Mouse (Mus musculus): ENCODE data around the gene Gpr152. TPM values are rescaled to one million over a fixed set of nuclear protein-coding genes. Genes with fewer than 3 reads are reported as not detected.

Gene Gpr152
- polyA plus RNA-seq, 1 experiment from 2014 or later: not detected

DNA sequence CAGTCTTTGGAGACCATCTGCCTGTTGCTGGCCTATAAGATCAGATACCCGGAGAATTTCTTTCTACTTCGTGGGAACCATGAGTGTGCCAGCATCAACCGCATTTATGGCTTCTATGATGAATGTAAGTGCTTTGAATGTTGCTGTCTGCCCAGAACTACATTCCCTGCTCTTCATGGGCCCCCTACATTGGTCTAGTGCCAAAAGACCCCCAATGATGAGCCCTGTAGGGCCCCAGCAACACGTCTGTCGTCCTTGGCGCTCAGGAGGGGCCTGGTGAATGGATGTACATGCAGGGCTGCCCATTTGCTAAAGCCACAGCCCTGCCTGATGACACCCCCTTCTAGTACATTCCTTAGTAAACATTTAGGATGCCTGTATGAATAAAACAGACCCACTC lies 53.5 kb downstream of the Gpr152 start:
- Histone ChIP-seq H3K36me3 (ENCODE audit: insufficient read depth) (peaks cover 47% of the 10 kb centered on the region), H3K4me1 (ENCODE audit: insufficient read depth) (peaks cover 11% of the 10 kb centered on the region), H3K27me3 (ENCODE audit: insufficient read depth, low read length) (no peaks in the 10 kb centered on the region), H3K9me3 (ENCODE audit: low read depth, low read length) (no peaks in the 10 kb centered on the region), H3K4me3 (ENCODE audit: low read depth, low read length) (peak overlapping the region; percentile 96), H3K9ac (peak overlapping the region; percentile 95), H3K4me2 (peak overlapping the region; percentile 98), H3K27ac (ENCODE audit: low read depth) (peak overlapping the region; percentile 90; the same call in 1 of the 2 replicates)
- DNase-seq (peak; percentile 8), ATAC-seq (ENCODE audit: insufficient read depth) (no peak)
- no peak for TF ChIP-seq CTCF (IDR thresholded peaks at IDR 0.05; ENCODE audit: low read depth)
- WGBS: 42% methylated on average over 6 of the region's 6 CpGs

DNA sequence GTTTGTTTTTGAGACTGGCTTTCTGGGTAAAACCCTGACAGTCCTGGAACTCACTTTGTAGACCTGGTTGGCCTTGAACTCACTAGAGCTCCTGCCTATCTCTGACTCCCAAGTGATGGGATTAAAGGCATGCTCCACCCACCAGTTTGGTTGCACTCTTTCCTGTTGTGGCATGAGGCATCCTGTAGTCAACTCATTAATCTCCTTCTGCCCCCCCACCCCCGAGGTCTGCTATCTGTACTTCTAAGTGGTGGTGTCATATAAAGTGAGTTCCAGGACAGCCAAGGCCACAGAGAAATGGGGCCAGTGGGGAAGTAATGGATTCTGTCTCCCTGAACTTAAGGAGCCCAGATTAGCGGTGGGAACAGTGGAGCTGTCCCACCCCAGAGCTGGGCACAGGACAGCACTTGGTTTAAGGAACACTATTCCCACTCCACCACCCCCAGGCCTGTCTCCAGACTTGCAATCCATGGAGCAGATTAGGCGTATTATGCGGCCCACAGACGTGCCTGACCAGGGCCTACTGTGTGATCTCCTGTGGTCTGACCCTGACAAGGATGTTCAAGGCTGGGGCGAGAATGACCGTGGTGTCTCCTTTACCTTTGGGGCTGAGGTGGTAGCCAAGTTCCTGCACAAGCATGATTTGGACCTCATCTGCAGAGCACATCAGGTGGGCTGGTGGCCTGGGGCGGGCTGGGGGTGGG lies 54.6 kb downstream of the Gpr152 start:
- ATAC-seq (ENCODE audit: insufficient read depth) (no peak), DNase-seq (no peak)
- Histone ChIP-seq H3K27ac (ENCODE audit: low read depth) (no peak overlapping the region), H3K9ac (no peak overlapping the region), H3K4me3 (ENCODE audit: low read depth, low read length) (no peak overlapping the region), H3K9me3 (ENCODE audit: low read depth, low read length) (no peaks in the 10 kb centered on the region), H3K4me2 (peak overlapping the region; percentile 98; the same call in 1 of the 2 replicates), H3K27me3 (ENCODE audit: insufficient read depth, low read length) (no peaks in the 10 kb centered on the region), H3K4me1 (ENCODE audit: insufficient read depth) (peaks cover 11% of the 10 kb centered on the region), H3K36me3 (ENCODE audit: insufficient read depth) (peaks cover 56% of the 10 kb centered on the region)
- WGBS: 79% methylated on average over 8 of the region's 8 CpGs
- TF ChIP-seq CTCF (IDR thresholded peaks at IDR 0.05; ENCODE audit: low read depth): no peak

DNA sequence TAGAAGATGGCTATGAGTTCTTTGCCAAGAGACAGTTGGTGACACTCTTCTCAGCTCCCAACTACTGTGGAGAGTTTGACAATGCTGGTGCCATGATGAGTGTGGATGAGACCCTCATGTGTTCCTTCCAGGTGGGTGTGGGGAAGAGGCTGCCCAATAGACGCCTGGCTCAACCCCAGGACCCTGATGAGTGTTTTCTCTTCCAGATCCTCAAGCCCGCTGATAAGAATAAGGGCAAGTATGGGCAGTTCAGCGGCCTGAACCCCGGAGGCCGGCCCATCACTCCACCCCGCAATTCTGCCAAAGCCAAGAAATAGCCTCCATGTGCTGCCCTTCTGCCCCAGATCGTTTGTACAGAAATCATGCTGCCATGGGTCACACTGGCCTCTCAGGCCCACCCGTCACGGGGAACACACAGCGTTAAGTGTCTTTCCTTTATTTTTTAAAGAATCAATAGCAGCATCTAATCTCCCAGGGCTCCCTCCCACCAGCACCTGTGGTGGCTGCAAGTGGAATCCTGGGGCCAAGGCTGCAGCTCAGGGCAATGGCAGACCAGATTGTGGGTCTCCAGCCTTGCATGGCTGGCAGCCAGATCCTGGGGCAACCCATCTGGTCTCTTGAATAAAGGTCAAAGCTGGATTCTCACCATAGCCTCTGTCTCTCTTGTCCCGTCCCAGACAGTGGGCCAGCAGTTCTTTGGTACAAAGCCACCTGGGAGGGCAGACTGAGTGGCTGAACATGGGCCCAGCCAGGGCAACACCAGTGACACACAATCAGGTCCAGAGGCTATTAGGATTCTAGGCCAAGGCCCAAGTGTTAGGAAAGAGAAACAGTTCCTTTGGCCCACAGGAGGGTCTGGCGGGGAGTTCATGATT lies 55.4 kb downstream of the Gpr152 start:
- H3K27ac ChIP-seq (ENCODE audit: low read depth): no peak overlapping the region
- H3K4me2 ChIP-seq: no peak overlapping the region
- peaks cover 11% of the 10 kb centered on the region for H3K4me1 ChIP-seq (ENCODE audit: insufficient read depth)
- H3K36me3 ChIP-seq (ENCODE audit: insufficient read depth): peaks cover 63% of the 10 kb centered on the region
- ATAC-seq (ENCODE audit: insufficient read depth) (no peak), DNase-seq (no peak)
- 74% methylated on average over 12 of the region's 12 CpGs for WGBS
- TF ChIP-seq CTCF (IDR thresholded peaks at IDR 0.05; ENCODE audit: low read depth): no peak
- no peaks in the 10 kb centered on the region for H3K27me3 ChIP-seq (ENCODE audit: insufficient read depth, low read length)
- no peaks in the 10 kb centered on the region for H3K9me3 ChIP-seq (ENCODE audit: low read depth, low read length)
- H3K9ac ChIP-seq: no peak overlapping the region
- no peak overlapping the region for H3K4me3 ChIP-seq (ENCODE audit: low read depth, low read length)

Other genes with a start within 250 kb of the Gpr152 start
- 31.7 and 36.0 TPM in 2 replicates for gene Tcirg1, start 232.7 kb upstream of the Gpr152 start, polyA plus RNA-seq (2014; fragmentation: Nextera tagmentation; extraction: Ambion mirVana)
- 326 and 335 TPM in 2 replicates for gene Ndufs8, start 227.0 kb upstream of the Gpr152 start, polyA plus RNA-seq (2014; fragmentation: Nextera tagmentation; extraction: Ambion mirVana)
- 3.0 and 3.6 TPM in 2 replicates for gene Aldh3b1, start 210.0 kb upstream of the Gpr152 start, polyA plus RNA-seq (2014; fragmentation: Nextera tagmentation; extraction: Ambion mirVana)
- gene Unc93b1, start 204.6 kb upstream of the Gpr152 start, polyA plus RNA-seq (2014; fragmentation: Nextera tagmentation; extraction: Ambion mirVana): 13.3 and 14.8 TPM in 2 replicates
- gene Aldh3b3, start 181.1 kb upstream of the Gpr152 start, polyA plus RNA-seq (2014; fragmentation: Nextera tagmentation; extraction: Ambion mirVana): not detected in 2 replicates
- 0.62 and 1.0 TPM in 2 replicates for gene Aldh3b2, start 167.5 kb upstream of the Gpr152 start, polyA plus RNA-seq (2014; fragmentation: Nextera tagmentation; extraction: Ambion mirVana)
- gene Acy3, start 153.2 kb upstream of the Gpr152 start, polyA plus RNA-seq (2014; fragmentation: Nextera tagmentation; extraction: Ambion mirVana): 7.2 and 8.0 TPM in 2 replicates
- gene Tbx10, start 147.0 kb upstream of the Gpr152 start, polyA plus RNA-seq (2014; fragmentation: Nextera tagmentation; extraction: Ambion mirVana): not detected in 2 replicates
- gene Nudt8, start 139.2 kb upstream of the Gpr152 start, polyA plus RNA-seq (2014; fragmentation: Nextera tagmentation; extraction: Ambion mirVana): 24.4 and 25.3 TPM in 2 replicates
- 1.8 and 2.3 TPM in 2 replicates for gene Gm49405, start 139.2 kb upstream of the Gpr152 start, polyA plus RNA-seq (2014; fragmentation: Nextera tagmentation; extraction: Ambion mirVana)
- 2.2 and 3.0 TPM in 2 replicates for gene Doc2g, start 136.5 kb upstream of the Gpr152 start, polyA plus RNA-seq (2014; fragmentation: Nextera tagmentation; extraction: Ambion mirVana)
- gene Ndufv1, start 127.0 kb upstream of the Gpr152 start, polyA plus RNA-seq (2014; fragmentation: Nextera tagmentation; extraction: Ambion mirVana): 193 and 198 TPM in 2 replicates
- 424 and 468 TPM in 2 replicates for gene Gstp1, start 101.8 kb upstream of the Gpr152 start, polyA plus RNA-seq (2014; fragmentation: Nextera tagmentation; extraction: Ambion mirVana)
- 2.9 and 3.4 TPM in 2 replicates for gene Gstp2, start 93.8 kb upstream of the Gpr152 start, polyA plus RNA-seq (2014; fragmentation: Nextera tagmentation; extraction: Ambion mirVana)
- not detected in 2 replicates for gene Gstp3, start 80.2 kb upstream of the Gpr152 start, polyA plus RNA-seq (2014; fragmentation: Nextera tagmentation; extraction: Ambion mirVana)
- gene Cabp2, start 58.2 kb upstream of the Gpr152 start, polyA plus RNA-seq (2014; fragmentation: Nextera tagmentation; extraction: Ambion mirVana): not detected in 2 replicates
- gene Cdk2ap2, start 42.6 kb upstream of the Gpr152 start, polyA plus RNA-seq (2014; fragmentation: Nextera tagmentation; extraction: Ambion mirVana): 76.6 and 76.8 TPM in 2 replicates
- 5.5 and 7.3 TPM in 2 replicates for gene Pitpnm1, start 39.8 kb upstream of the Gpr152 start, polyA plus RNA-seq (2014; fragmentation: Nextera tagmentation; extraction: Ambion mirVana)
- 93.5 and 94.5 TPM in 2 replicates for gene Aip, start 13.9 kb upstream of the Gpr152 start, polyA plus RNA-seq (2014; fragmentation: Nextera tagmentation; extraction: Ambion mirVana)
- 0.09 TPM in 1 of 2 replicates, not detected in the other for gene Cabp4, start 4.2 kb downstream of the Gpr152 start, polyA plus RNA-seq (2014; fragmentation: Nextera tagmentation; extraction: Ambion mirVana)
- gene Coro1b, start 8.8 kb downstream of the Gpr152 start, polyA plus RNA-seq (2014; fragmentation: Nextera tagmentation; extraction: Ambion mirVana): 134 and 148 TPM in 2 replicates
- gene Ptprcap, start 13.8 kb downstream of the Gpr152 start, polyA plus RNA-seq (2014; fragmentation: Nextera tagmentation; extraction: Ambion mirVana): 0.81 and 1.1 TPM in 2 replicates
- gene Rps6kb2, start 23.6 kb downstream of the Gpr152 start, polyA plus RNA-seq (2014; fragmentation: Nextera tagmentation; extraction: Ambion mirVana): 37.9 and 43.2 TPM in 2 replicates
- gene Carns1, start 35.7 kb downstream of the Gpr152 start, polyA plus RNA-seq (2014; fragmentation: Nextera tagmentation; extraction: Ambion mirVana): 1.7 and 2.5 TPM in 2 replicates
- gene Tbc1d10c, start 51.5 kb downstream of the Gpr152 start, polyA plus RNA-seq (2014; fragmentation: Nextera tagmentation; extraction: Ambion mirVana): 1.8 and 2.4 TPM in 2 replicates
- gene Ppp1ca, start 52.3 kb downstream of the Gpr152 start, polyA plus RNA-seq (2014; fragmentation: Nextera tagmentation; extraction: Ambion mirVana): 960 and 994 TPM in 2 replicates
- 42.1 and 47.4 TPM in 2 replicates for gene Rad9a, start 61.9 kb downstream of the Gpr152 start, polyA plus RNA-seq (2014; fragmentation: Nextera tagmentation; extraction: Ambion mirVana)
- 4.4 and 5.0 TPM in 2 replicates for gene Clcf1, start 74.5 kb downstream of the Gpr152 start, polyA plus RNA-seq (2014; fragmentation: Nextera tagmentation; extraction: Ambion mirVana)
- gene AC109138.7, start 74.6 kb downstream of the Gpr152 start, polyA plus RNA-seq (2014; fragmentation: Nextera tagmentation; extraction: Ambion mirVana): not detected in 2 replicates
- 22.6 and 22.8 TPM in 2 replicates for gene Pold4, start 92.1 kb downstream of the Gpr152 start, polyA plus RNA-seq (2014; fragmentation: Nextera tagmentation; extraction: Ambion mirVana)
- 10.6 and 11.1 TPM in 2 replicates for gene Ssh3, start 129.4 kb downstream of the Gpr152 start, polyA plus RNA-seq (2014; fragmentation: Nextera tagmentation; extraction: Ambion mirVana)
- 2.4 and 2.8 TPM in 2 replicates for gene Ankrd13d, start 143.3 kb downstream of the Gpr152 start, polyA plus RNA-seq (2014; fragmentation: Nextera tagmentation; extraction: Ambion mirVana)
- 19.4 and 23.0 TPM in 2 replicates for gene Grk2, start 166.4 kb downstream of the Gpr152 start, polyA plus RNA-seq (2014; fragmentation: Nextera tagmentation; extraction: Ambion mirVana)

Measured in lung, embryonic 14.5 days (tissue).